Mouse (Mus musculus) embryonic facial prominence, embryonic 12.5 days (tissue): Measurements from ENCODE around the gene Stard9. TPM values are rescaled to one million over a fixed set of nuclear protein-coding genes. Genes with fewer than 3 reads are reported as not detected.
"Not testable (repeated sequence)": the region's sequence is repeated elsewhere in the genome, so short reads cannot be mapped to it uniquely, and the experiment has no call there.

Experiments used
- ATAC-seq: fragments of 200-750 bp; cut with Nextera tagmentation; 2 replicates; pipeline ENCODE4 v1.8.0; 2017; ENCODE audit not compliant: insufficient number of reproducible peaks, insufficient read depth, low FRiP score, low TSS enrichment
- H3K27ac ChIP-seq: fragments of 300-500 bp; sonication (generic); 2 replicates; pipeline ENCODE4 v1.5.1; 2016; ENCODE audit warnings: mild to moderate bottlenecking
- H3K27me3 ChIP-seq: fragments of 300-500 bp; sonication (generic); 2 replicates; pipeline ENCODE4 v1.6.1; 2016; ENCODE audit warnings: mild to moderate bottlenecking, moderate library complexity
- H3K36me3 ChIP-seq: fragments of 300-500 bp; sonication (generic); 2 replicates; pipeline ENCODE4 v1.6.1; 2016; ENCODE audit warnings: mild to moderate bottlenecking
- H3K4me1 ChIP-seq: fragments of 300-500 bp; sonication (generic); 2 replicates; pipeline ENCODE4 v1.6.1; 2016
- H3K4me2 ChIP-seq: fragments of 300-500 bp; sonication (generic); replicated peaks from 2 replicates; pipeline ENCODE4 v1.6.1; 2016; ENCODE audit warnings: mild to moderate bottlenecking, moderate library complexity
- H3K4me3 ChIP-seq: fragments of 300-500 bp; sonication (generic); 2 replicates; pipeline ENCODE4 v1.5.1; 2016; ENCODE audit warnings: mild to moderate bottlenecking
- H3K9ac ChIP-seq: fragments of 300-500 bp; sonication (generic); 2 replicates; pipeline ENCODE4 v1.6.1; 2016; ENCODE audit warnings: mild to moderate bottlenecking, moderate library complexity
- H3K9me3 ChIP-seq: fragments of 300-500 bp; sonication (generic); 2 replicates; pipeline ENCODE4 v1.6.1; 2016; ENCODE audit warnings: mild to moderate bottlenecking, moderate library complexity
- WGBS: fragments of 180-500 bp; shearing (Covaris S2); methylation state at CpG from one replicate; pipeline ENCODE4 v1.1.7; 2016; 5-methylcytosine and 5-hydroxymethylcytosine counted together
- polyA plus RNA-seq: library from polyadenylated mRNA; unstranded; fragments of >200 nt; fragmentation: Nextera tagmentation; extraction: Ambion mirVana; gene quantifications from 2 replicates; pipeline ENCODE4 v1.2.1, GENCODE M21; 2016

The Stard9 gene
- polyA plus RNA-seq, 1 experiment from 2014 or later, result 6.3 TPM

- Histone ChIP-seq H3K27ac (no peak overlapping the region), H3K27me3 (no peaks in the 10 kb centered on the region), H3K36me3 (no peaks in the 10 kb centered on the region), H3K9ac (no peak overlapping the region), H3K4me3 (no peak overlapping the region), H3K4me1 (no peaks in the 10 kb centered on the region), H3K9me3 (no peaks in the 10 kb centered on the region), H3K4me2 (no peak overlapping the region)
- WGBS, result 91% methylated on average over 2 of the region's 2 CpGs
- ATAC-seq, result no peak
Observed at GRCm38 (mm10) chr2:120656711-120657110, 27.8 kb downstream of the Stard9 start.

- H3K4me1 ChIP-seq, result no peaks in the 10 kb centered on the region
- H3K27me3 ChIP-seq, result no peaks in the 10 kb centered on the region
- no peaks in the 10 kb centered on the region for H3K36me3 ChIP-seq
- H3K9me3 ChIP-seq, result no peaks in the 10 kb centered on the region
- H3K4me2 ChIP-seq, result no peak overlapping the region
- WGBS, result 68% methylated on average over 5 of the region's 5 CpGs
- H3K9ac ChIP-seq, result no peak overlapping the region
- no peak overlapping the region for H3K27ac ChIP-seq
- ATAC-seq, result no peak
- no peak overlapping the region for H3K4me3 ChIP-seq
Observed at GRCm38 (mm10) chr2:120658486-120658885, 29.6 kb downstream of the Stard9 start.

- Histone ChIP-seq H3K4me2 (no peak overlapping the region), H3K27ac (no peak overlapping the region), H3K9ac (no peak overlapping the region), H3K27me3 (no peaks in the 10 kb centered on the region), H3K4me3 (no peak overlapping the region), H3K9me3 (no peaks in the 10 kb centered on the region), H3K36me3 (no peaks in the 10 kb centered on the region), H3K4me1 (no peaks in the 10 kb centered on the region)
- ATAC-seq, result no peak
Observed at GRCm38 (mm10) chr2:120659318-120659717, 30.4 kb downstream of the Stard9 start.

- Histone ChIP-seq H3K9me3 (no peaks in the 10 kb centered on the region), H3K4me1 (no peaks in the 10 kb centered on the region), H3K27ac (no peak overlapping the region), H3K4me3 (no peak overlapping the region), H3K36me3 (no peaks in the 10 kb centered on the region), H3K27me3 (no peaks in the 10 kb centered on the region), H3K9ac (no peak overlapping the region), H3K4me2 (no peak overlapping the region)
- 86% methylated on average over 5 of the region's 5 CpGs for WGBS
- ATAC-seq, result no peak
Observed at GRCm38 (mm10) chr2:120660486-120661078, 31.7 kb downstream of the Stard9 start.

- ATAC-seq, result no peak
- Histone ChIP-seq H3K9me3 (no peaks in the 10 kb centered on the region), H3K36me3 (no peaks in the 10 kb centered on the region), H3K4me1 (no peaks in the 10 kb centered on the region), H3K27ac (no peak overlapping the region), H3K27me3 (no peaks in the 10 kb centered on the region), H3K4me2 (no peak overlapping the region), H3K9ac (no peak overlapping the region), H3K4me3 (no peak overlapping the region)
Observed at GRCm38 (mm10) chr2:120662766-120663165, 33.8 kb downstream of the Stard9 start.

GRCm38 (mm10) chr2:120663491-120664154 is 34.7 kb downstream of the Stard9 start:
- no peaks in the 10 kb centered on the region for H3K27me3 ChIP-seq
- 66% methylated on average over 3 of the region's 3 CpGs for WGBS
- ATAC-seq, result no peak
- no peaks in the 10 kb centered on the region for H3K9me3 ChIP-seq
- no peak overlapping the region for H3K9ac ChIP-seq
- H3K4me3 ChIP-seq, result no peak overlapping the region
- H3K4me2 ChIP-seq, result no peak overlapping the region
- no peaks in the 10 kb centered on the region for H3K36me3 ChIP-seq
- H3K27ac ChIP-seq, result no peak overlapping the region
- no peaks in the 10 kb centered on the region for H3K4me1 ChIP-seq

GRCm38 (mm10) chr2:120667446-120667845 is 38.5 kb downstream of the Stard9 start:
- Histone ChIP-seq H3K27ac (no peak overlapping the region), H3K9me3 (no peaks in the 10 kb centered on the region), H3K9ac (no peak overlapping the region), H3K4me2 (no peak overlapping the region), H3K4me1 (no peaks in the 10 kb centered on the region), H3K27me3 (no peaks in the 10 kb centered on the region), H3K4me3 (no peak overlapping the region), H3K36me3 (no peaks in the 10 kb centered on the region)
- ATAC-seq, result no peak
- WGBS, result 90% methylated on average over 2 of the region's 2 CpGs

- H3K36me3 ChIP-seq, result no peaks in the 10 kb centered on the region
- no peak overlapping the region for H3K9ac ChIP-seq
- no peak for ATAC-seq
- WGBS, result 82% methylated on average over 2 of the region's 2 CpGs
- no peaks in the 10 kb centered on the region for H3K4me1 ChIP-seq
- H3K27me3 ChIP-seq, result no peaks in the 10 kb centered on the region
- no peaks in the 10 kb centered on the region for H3K9me3 ChIP-seq
- no peak overlapping the region for H3K4me3 ChIP-seq
- no peak overlapping the region for H3K27ac ChIP-seq
- H3K4me2 ChIP-seq, result no peak overlapping the region
Observed at GRCm38 (mm10) chr2:120670253-120670652, 41.3 kb downstream of the Stard9 start.

- not testable (repeated sequence) for H3K9ac ChIP-seq, H3K9me3 ChIP-seq, H3K36me3 ChIP-seq, ATAC-seq, H3K4me1 ChIP-seq, H3K4me3 ChIP-seq, H3K4me2 ChIP-seq, H3K27me3 ChIP-seq, H3K27ac ChIP-seq
- WGBS, result 89% methylated on average over 7 of the region's 7 CpGs
Observed at GRCm38 (mm10) chr2:120681151-120681550, 52.2 kb downstream of the Stard9 start.

- Histone ChIP-seq H3K4me2 (no peak overlapping the region), H3K4me3 (no peak overlapping the region), H3K4me1 (no peaks in the 10 kb centered on the region), H3K27ac (no peak overlapping the region), H3K27me3 (no peaks in the 10 kb centered on the region), H3K9ac (no peak overlapping the region), H3K9me3 (no peaks in the 10 kb centered on the region), H3K36me3 (peaks cover 33% of the 10 kb centered on the region)
- no peak for ATAC-seq
- WGBS, result 80% methylated on average over 5 of the region's 5 CpGs
Observed at GRCm38 (mm10) chr2:120697767-120698166, 68.8 kb downstream of the Stard9 start.

- Histone ChIP-seq H3K4me3 (no peak overlapping the region), H3K4me2 (no peak overlapping the region)
Observed at GRCm38 (mm10) chr2:120700379-120700885, 71.5 kb downstream of the Stard9 start.

GRCm38 (mm10) chr2:120702675-120703074 is 73.8 kb downstream of the Stard9 start:
- ATAC-seq, result no peak
- peaks cover 2% of the 10 kb centered on the region for H3K36me3 ChIP-seq

More at GRCm38 (mm10) chr2:120700379-120700885, 71.5 kb downstream of the Stard9 start:
- WGBS, result 88% methylated on average over 3 of the region's 3 CpGs
- ATAC-seq, result no peak
- H3K9me3 ChIP-seq, result no peaks in the 10 kb centered on the region
- H3K27me3 ChIP-seq, result no peaks in the 10 kb centered on the region
- H3K4me1 ChIP-seq, result no peaks in the 10 kb centered on the region
- no peak overlapping the region for H3K9ac ChIP-seq
- H3K27ac ChIP-seq, result no peak overlapping the region
- H3K36me3 ChIP-seq, result peaks cover 18% of the 10 kb centered on the region

More at GRCm38 (mm10) chr2:120702675-120703074, 73.8 kb downstream of the Stard9 start:
- 70% methylated on average over 5 of the region's 5 CpGs for WGBS
- Histone ChIP-seq H3K4me3 (no peak overlapping the region), H3K4me1 (no peaks in the 10 kb centered on the region), H3K4me2 (no peak overlapping the region), H3K27ac (no peak overlapping the region), H3K9ac (no peak overlapping the region), H3K9me3 (no peaks in the 10 kb centered on the region), H3K27me3 (no peaks in the 10 kb centered on the region)
